Mouse (Mus musculus): ENCODE results near the gene Asb15. TPM values are rescaled to one million over a fixed set of nuclear protein-coding genes. Genes with fewer than 3 reads are reported as not detected.

The Asb15 gene
- polyA plus RNA-seq, 1 experiment from 2014 or later: not detected

- no peak within 1 kb of the TSS for H3K4me2 ChIP-seq (ENCODE audit: low read depth, low read length, severe bottlenecking)
- DNase-seq (ENCODE audit: low spot score) (no peak), ATAC-seq (replicated peaks; ENCODE audit: low FRiP score) (no peak)
- no peak within 1 kb of the TSS for H3K9ac ChIP-seq (ENCODE audit: low read length)
- no peak within 1 kb of the TSS for H3K4me3 ChIP-seq (ENCODE audit: low read depth, low read length)
- no peak within 1 kb of the TSS for H3K27ac ChIP-seq (ENCODE audit: low read depth, low read length)
- 64% methylated on average over 10 of the region's 10 CpGs for WGBS
- H3K4me1 ChIP-seq (replicated peaks; ENCODE audit: control insufficient read depth, insufficient read depth, low read length): no peaks in the 10 kb centered on the region
- H3K36me3 ChIP-seq (ENCODE audit: control insufficient read depth, insufficient read depth, low read length): no peaks in the 10 kb centered on the region
- no peaks in the 10 kb centered on the region for H3K27me3 ChIP-seq (ENCODE audit: control insufficient read depth, insufficient read depth, low read length)
- no peaks in the 10 kb centered on the region for H3K9me3 ChIP-seq (ENCODE audit: control insufficient read depth, low read length)
These were observed 69.6 kb downstream of the Asb15 start, which contains the start of gene Lmod2 for GRCm38 (mm10) chr6:24597500-24597899. Gene Lmod2, plus strand, starts transcription at chr6:24597762.

DNA sequence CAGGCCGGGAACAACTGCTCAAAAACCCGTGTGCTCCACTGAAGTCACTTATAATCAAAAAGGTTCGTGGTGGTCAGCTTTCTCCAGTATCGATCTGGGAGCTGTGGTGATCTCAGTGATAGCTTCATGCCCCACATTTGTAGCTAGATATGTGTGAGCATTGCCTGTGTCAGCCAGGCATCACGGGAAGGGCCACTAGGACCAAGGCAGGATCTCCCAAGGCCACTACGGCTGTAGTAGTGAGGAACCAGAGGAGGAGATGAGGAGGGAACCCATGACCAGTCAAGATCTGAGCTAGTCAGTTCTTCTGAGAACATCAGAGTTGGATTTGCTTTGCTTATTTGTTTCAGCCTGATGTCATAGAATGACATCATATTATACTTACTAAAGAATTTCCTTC is 71.2 kb downstream of the Asb15 start:
- Histone ChIP-seq H3K4me2 (ENCODE audit: low read depth, low read length, severe bottlenecking) (no peak overlapping the region), H3K9me3 (ENCODE audit: control insufficient read depth, low read length) (no peaks in the 10 kb centered on the region), H3K4me3 (ENCODE audit: low read depth, low read length) (no peak overlapping the region), H3K27ac (ENCODE audit: low read depth, low read length) (no peak overlapping the region), H3K4me1 (replicated peaks; ENCODE audit: control insufficient read depth, insufficient read depth, low read length) (no peaks in the 10 kb centered on the region), H3K36me3 (ENCODE audit: control insufficient read depth, insufficient read depth, low read length) (no peaks in the 10 kb centered on the region), H3K27me3 (ENCODE audit: control insufficient read depth, insufficient read depth, low read length) (no peaks in the 10 kb centered on the region), H3K9ac (ENCODE audit: low read length) (no peak overlapping the region)
- no peak for ATAC-seq (replicated peaks; ENCODE audit: low FRiP score)
- WGBS: 96% methylated on average over 6 of the region's 6 CpGs
- DNase-seq (ENCODE audit: low spot score): no peak

DNA sequence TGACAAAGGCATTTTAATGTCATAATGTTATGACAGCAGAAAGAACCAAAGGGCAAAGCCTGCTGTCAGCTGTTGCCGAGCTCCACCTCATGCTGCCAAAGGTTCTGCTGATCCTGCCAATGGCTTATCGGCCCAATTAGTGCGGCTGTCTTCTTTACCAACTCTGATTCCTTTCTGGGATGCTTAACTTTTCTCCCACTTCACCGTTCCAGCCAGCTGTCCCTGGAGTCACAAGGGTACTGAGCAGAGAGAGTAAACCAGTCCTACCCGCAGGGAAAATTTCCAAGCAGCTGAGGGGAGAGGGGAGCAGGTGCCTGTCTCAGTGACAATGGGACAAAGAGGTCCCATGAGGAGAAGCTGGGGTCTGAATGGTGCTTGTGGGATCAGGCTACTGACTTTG is 71.7 kb downstream of the Asb15 start:
- H3K4me3 ChIP-seq (ENCODE audit: low read depth, low read length): no peak overlapping the region
- H3K9me3 ChIP-seq (ENCODE audit: control insufficient read depth, low read length): no peaks in the 10 kb centered on the region
- H3K27me3 ChIP-seq (ENCODE audit: control insufficient read depth, insufficient read depth, low read length): no peaks in the 10 kb centered on the region
- DNase-seq (ENCODE audit: low spot score) (no peak), ATAC-seq (replicated peaks; ENCODE audit: low FRiP score) (no peak)
- no peak overlapping the region for H3K27ac ChIP-seq (ENCODE audit: low read depth, low read length)
- no peaks in the 10 kb centered on the region for H3K36me3 ChIP-seq (ENCODE audit: control insufficient read depth, insufficient read depth, low read length)
- no peaks in the 10 kb centered on the region for H3K4me1 ChIP-seq (replicated peaks; ENCODE audit: control insufficient read depth, insufficient read depth, low read length)
- H3K4me2 ChIP-seq (ENCODE audit: low read depth, low read length, severe bottlenecking): no peak overlapping the region
- 87% methylated on average over 5 of the region's 5 CpGs for WGBS
- H3K9ac ChIP-seq (ENCODE audit: low read length): no peak overlapping the region

- no peak for ATAC-seq (replicated peaks; ENCODE audit: low FRiP score)
- DNase-seq (ENCODE audit: low spot score): no peak
- Histone ChIP-seq H3K27ac (ENCODE audit: low read depth, low read length) (no peak overlapping the region), H3K4me3 (ENCODE audit: low read depth, low read length) (no peak overlapping the region), H3K36me3 (ENCODE audit: control insufficient read depth, insufficient read depth, low read length) (no peaks in the 10 kb centered on the region), H3K9me3 (ENCODE audit: control insufficient read depth, low read length) (no peaks in the 10 kb centered on the region), H3K9ac (ENCODE audit: low read length) (no peak overlapping the region), H3K4me1 (replicated peaks; ENCODE audit: control insufficient read depth, insufficient read depth, low read length) (no peaks in the 10 kb centered on the region), H3K4me2 (ENCODE audit: low read depth, low read length, severe bottlenecking) (no peak overlapping the region), H3K27me3 (ENCODE audit: control insufficient read depth, insufficient read depth, low read length) (no peaks in the 10 kb centered on the region)
- 91% methylated on average over 6 of the region's 6 CpGs for WGBS
These were observed 72.2 kb downstream of the Asb15 start for GRCm38 (mm10) chr6:24600134-24600533.

- no peak for ATAC-seq (replicated peaks; ENCODE audit: low FRiP score)
- Histone ChIP-seq H3K27me3 (ENCODE audit: control insufficient read depth, insufficient read depth, low read length) (no peaks in the 10 kb centered on the region), H3K36me3 (ENCODE audit: control insufficient read depth, insufficient read depth, low read length) (no peaks in the 10 kb centered on the region), H3K27ac (ENCODE audit: low read depth, low read length) (no peak overlapping the region), H3K9ac (ENCODE audit: low read length) (no peak overlapping the region), H3K4me2 (ENCODE audit: low read depth, low read length, severe bottlenecking) (no peak overlapping the region), H3K9me3 (ENCODE audit: control insufficient read depth, low read length) (no peaks in the 10 kb centered on the region), H3K4me3 (ENCODE audit: low read depth, low read length) (no peak overlapping the region), H3K4me1 (replicated peaks; ENCODE audit: control insufficient read depth, insufficient read depth, low read length) (no peaks in the 10 kb centered on the region)
- no peak for DNase-seq (ENCODE audit: low spot score)
- WGBS: 80% methylated on average over 4 of the region's 4 CpGs
These were observed 72.8 kb downstream of the Asb15 start for GRCm38 (mm10) chr6:24600726-24601125.

DNA sequence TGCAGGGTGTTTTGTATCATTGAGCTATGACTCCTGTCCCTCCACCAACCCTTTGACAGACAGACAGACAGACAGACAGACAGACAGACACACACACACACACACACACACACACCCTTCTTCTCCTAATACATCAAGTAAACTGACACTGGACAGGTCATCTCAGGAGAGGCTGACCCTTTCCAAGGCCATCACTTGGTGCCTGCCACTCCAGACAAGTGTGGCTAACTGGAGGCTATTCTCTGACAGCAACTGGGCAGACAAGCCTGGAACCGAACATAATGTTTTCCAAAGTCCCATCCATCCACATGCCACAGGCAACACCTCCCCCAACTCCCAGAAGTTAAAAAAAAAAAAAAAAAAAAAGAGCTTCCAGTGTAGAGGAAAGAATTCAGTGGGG is 73.7 kb downstream of the Asb15 start:
- ATAC-seq (replicated peaks; ENCODE audit: low FRiP score): no peak
- Histone ChIP-seq H3K27me3 (ENCODE audit: control insufficient read depth, insufficient read depth, low read length) (no peaks in the 10 kb centered on the region), H3K4me1 (replicated peaks; ENCODE audit: control insufficient read depth, insufficient read depth, low read length) (no peaks in the 10 kb centered on the region), H3K9me3 (ENCODE audit: control insufficient read depth, low read length) (no peaks in the 10 kb centered on the region), H3K4me3 (ENCODE audit: low read depth, low read length) (no peak overlapping the region), H3K9ac (ENCODE audit: low read length) (no peak overlapping the region), H3K27ac (ENCODE audit: low read depth, low read length) (no peak overlapping the region), H3K4me2 (ENCODE audit: low read depth, low read length, severe bottlenecking) (no peak overlapping the region), H3K36me3 (ENCODE audit: control insufficient read depth, insufficient read depth, low read length) (no peaks in the 10 kb centered on the region)
- WGBS: 70% methylated on average over 1 of the region's 1 CpGs
- no peak for DNase-seq (ENCODE audit: low spot score)

GRCm38 (mm10) chr6:24602351-24602750 is 74.4 kb downstream of the Asb15 start:
- H3K9ac ChIP-seq (ENCODE audit: low read length): no peak overlapping the region
- no peak for DNase-seq (ENCODE audit: low spot score)
- no peak overlapping the region for H3K4me2 ChIP-seq (ENCODE audit: low read depth, low read length, severe bottlenecking)
- H3K9me3 ChIP-seq (ENCODE audit: control insufficient read depth, low read length): no peaks in the 10 kb centered on the region
- H3K4me1 ChIP-seq (replicated peaks; ENCODE audit: control insufficient read depth, insufficient read depth, low read length): no peaks in the 10 kb centered on the region
- no peaks in the 10 kb centered on the region for H3K36me3 ChIP-seq (ENCODE audit: control insufficient read depth, insufficient read depth, low read length)
- H3K27ac ChIP-seq (ENCODE audit: low read depth, low read length): no peak overlapping the region
- WGBS: 79% methylated on average over 3 of the region's 3 CpGs
- H3K4me3 ChIP-seq (ENCODE audit: low read depth, low read length): no peak overlapping the region
- no peaks in the 10 kb centered on the region for H3K27me3 ChIP-seq (ENCODE audit: control insufficient read depth, insufficient read depth, low read length)
- no peak for ATAC-seq (replicated peaks; ENCODE audit: low FRiP score)

- Histone ChIP-seq H3K27me3 (ENCODE audit: control insufficient read depth, insufficient read depth, low read length) (no peaks in the 10 kb centered on the region), H3K27ac (ENCODE audit: low read depth, low read length) (no peak overlapping the region), H3K9ac (ENCODE audit: low read length) (no peak overlapping the region), H3K4me3 (ENCODE audit: low read depth, low read length) (no peak overlapping the region), H3K36me3 (ENCODE audit: control insufficient read depth, insufficient read depth, low read length) (no peaks in the 10 kb centered on the region), H3K4me2 (ENCODE audit: low read depth, low read length, severe bottlenecking) (no peak overlapping the region), H3K9me3 (ENCODE audit: control insufficient read depth, low read length) (no peaks in the 10 kb centered on the region), H3K4me1 (replicated peaks; ENCODE audit: control insufficient read depth, insufficient read depth, low read length) (no peaks in the 10 kb centered on the region)
- WGBS: 95% methylated on average over 5 of the region's 5 CpGs
- no peak for DNase-seq (ENCODE audit: low spot score)
- no peak for ATAC-seq (replicated peaks; ENCODE audit: low FRiP score)
These were observed 75.0 kb downstream of the Asb15 start for GRCm38 (mm10) chr6:24602993-24603392.

DNA sequence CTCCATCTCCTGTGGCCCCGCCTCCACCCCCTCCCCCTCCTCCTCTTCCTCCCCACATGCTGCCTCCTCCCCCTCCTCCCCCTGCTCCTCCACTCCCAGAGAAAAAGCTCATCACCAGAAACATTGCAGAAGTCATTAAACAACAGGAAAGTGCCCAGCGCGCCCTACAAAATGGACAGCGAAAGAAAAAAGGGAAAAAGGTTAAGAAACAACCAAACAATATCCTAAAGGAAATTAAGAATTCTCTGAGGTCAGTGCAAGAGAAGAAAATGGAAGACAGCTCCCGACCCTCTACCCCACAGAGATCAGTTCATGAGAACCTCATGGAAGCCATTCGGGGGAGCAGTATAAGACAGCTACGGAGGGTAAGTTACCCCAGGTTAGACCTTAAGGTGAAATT is 76.3 kb downstream of the Asb15 start:
- Histone ChIP-seq H3K27me3 (ENCODE audit: control insufficient read depth, insufficient read depth, low read length) (no peaks in the 10 kb centered on the region), H3K9me3 (ENCODE audit: control insufficient read depth, low read length) (no peaks in the 10 kb centered on the region), H3K4me2 (ENCODE audit: low read depth, low read length, severe bottlenecking) (no peak overlapping the region), H3K4me1 (replicated peaks; ENCODE audit: control insufficient read depth, insufficient read depth, low read length) (no peaks in the 10 kb centered on the region), H3K4me3 (ENCODE audit: low read depth, low read length) (no peak overlapping the region), H3K9ac (ENCODE audit: low read length) (no peak overlapping the region), H3K27ac (ENCODE audit: low read depth, low read length) (no peak overlapping the region), H3K36me3 (ENCODE audit: control insufficient read depth, insufficient read depth, low read length) (no peaks in the 10 kb centered on the region)
- WGBS: 88% methylated on average over 7 of the region's 7 CpGs
- ATAC-seq (replicated peaks; ENCODE audit: low FRiP score) (no peak), DNase-seq (ENCODE audit: low spot score) (no peak)

All from forebrain, embryonic 11.5 days (tissue).